Mouse (Mus musculus) liver, adult 2 months (tissue): ENCODE data around the gene Sipa1l1. TPM values are rescaled to one million over a fixed set of nuclear protein-coding genes. Genes with fewer than 3 reads are reported as not detected.

ENCODE experiments used
- DNase-seq: peaks from one replicate; pipeline ENCODE4 v3.0.0-alpha.2; 2011; ENCODE audit warnings: low read depth, low spot score; ENCODE audit errors: extremely low read depth
- H3K27ac ChIP-seq: fragments of 200-500 bp; replicated peaks from 2 replicates; pipeline ENCODE4 v1.5.1; 2012; ENCODE audit warnings: low read depth, mild to moderate bottlenecking, control low read depth, inconsistent platforms, low read length; ENCODE audit not compliant: insufficient read depth
- H3K27me3 ChIP-seq: fragments of 200-500 bp; 2 replicates; pipeline ENCODE4 v1.6.1; 2012; ENCODE audit warnings: mild to moderate bottlenecking, moderate library complexity, low read length, inconsistent platforms; ENCODE audit not compliant: control insufficient read depth, insufficient read depth
- H3K36me3 ChIP-seq: fragments of 200-500 bp; 2 replicates; pipeline ENCODE4 v1.6.1; 2012; ENCODE audit warnings: low read length, inconsistent platforms; ENCODE audit not compliant: control insufficient read depth, insufficient read depth
- H3K4me1 ChIP-seq: fragments of 200-500 bp; 2 replicates; pipeline ENCODE4 v1.6.1; 2011; ENCODE audit warnings: low read length; ENCODE audit not compliant: control insufficient read depth, insufficient read depth
- H3K4me3 ChIP-seq: fragments of 200-500 bp; 2 replicates; pipeline ENCODE4 v1.5.1; 2011; ENCODE audit warnings: low read depth, mild to moderate bottlenecking, control low read depth, low read length, moderate library complexity; ENCODE audit not compliant: insufficient read depth
- H3K79me2 ChIP-seq: fragments of 200-500 bp; 2 replicates; pipeline ENCODE4 v1.6.1; 2012; ENCODE audit warnings: inconsistent platforms, mild to moderate bottlenecking, low read length, moderate library complexity; ENCODE audit not compliant: control insufficient read depth, insufficient read depth
- H3K9ac ChIP-seq: fragments of 200-500 bp; 2 replicates; pipeline ENCODE4 v1.6.1; 2012; ENCODE audit warnings: low read depth, mild to moderate bottlenecking, control low read depth, inconsistent platforms, low read length
- CTCF ChIP-seq: fragments of 200-500 bp; IDR thresholded peaks from 2 replicates; pipeline ENCODE4 v1.5.1; 2011; ENCODE audit warnings: low read depth, low read length, control low read depth
- POLR2A ChIP-seq: fragments of 200-500 bp; IDR thresholded peaks from 2 replicates; pipeline ENCODE4 v1.6.1; 2011; ENCODE audit warnings: low read length, control low read depth; ENCODE audit not compliant: insufficient read depth; ENCODE audit errors: extremely low read depth
- WGBS: fragments of 180-500 bp; shearing (Covaris S2); methylation state at CpG from one replicate; pipeline ENCODE4 v1.1.7; 2018; 5-methylcytosine and 5-hydroxymethylcytosine counted together
- polyA plus RNA-seq: library from polyadenylated mRNA; depleted of rRNA; stranded (reverse); fragments of >200 nt; gene quantifications from 2 replicates; pipeline ENCODE4 v1.2.3, GENCODE M21; 2012
- total RNA-seq: library from RNA; depleted of rRNA; stranded (reverse); fragments of >200 nt; gene quantifications from 2 replicates; pipeline ENCODE4 v1.2.3, GENCODE M21; 2014

The Sipa1l1 gene
- total and polyA plus RNA-seq, 2 experiments: 10.3 to 13.7 TPM

GRCm38 (mm10) chr12:82143371-82143770, 25.7 kb upstream of the Sipa1l1 start:
- Histone ChIP-seq H3K36me3 (no peaks in the 10 kb centered on the region), H3K27ac (no peak overlapping the region), H3K4me3 (no peak overlapping the region), H3K4me1 (no peaks in the 10 kb centered on the region), H3K79me2 (no peaks in the 10 kb centered on the region), H3K9ac (no peak overlapping the region), H3K27me3 (no peaks in the 10 kb centered on the region)
- DNase-seq: no peak
- TF ChIP-seq POLR2A (no peak), CTCF (no peak)
- 87% methylated on average over 3 of the region's 3 CpGs for WGBS

GRCm38 (mm10) chr12:82145173-82145572, 23.9 kb upstream of the Sipa1l1 start:
- no peaks in the 10 kb centered on the region for H3K27me3 ChIP-seq
- TF ChIP-seq POLR2A (no peak), CTCF (no peak)
- H3K36me3 ChIP-seq: no peaks in the 10 kb centered on the region
- no peak overlapping the region for H3K9ac ChIP-seq
- no peak for DNase-seq
- no peaks in the 10 kb centered on the region for H3K79me2 ChIP-seq
- H3K4me1 ChIP-seq: no peaks in the 10 kb centered on the region
- H3K27ac ChIP-seq: no peak overlapping the region
- H3K4me3 ChIP-seq: no peak overlapping the region

- H3K27me3 ChIP-seq: no peaks in the 10 kb centered on the region
- no peak overlapping the region for H3K27ac ChIP-seq
- no peak overlapping the region for H3K9ac ChIP-seq
- DNase-seq: no peak
- no peaks in the 10 kb centered on the region for H3K79me2 ChIP-seq
- H3K4me3 ChIP-seq: no peak overlapping the region
- TF ChIP-seq POLR2A (no peak), CTCF (no peak)
- WGBS: 84% methylated on average over 12 of the region's 12 CpGs
- H3K36me3 ChIP-seq: no peaks in the 10 kb centered on the region
- no peaks in the 10 kb centered on the region for H3K4me1 ChIP-seq
Measured at GRCm38 (mm10) chr12:82147021-82147693, 22.0 kb upstream of the Sipa1l1 start.

- DNase-seq: peak; percentile 6
- no peak overlapping the region for H3K4me3 ChIP-seq
- no peaks in the 10 kb centered on the region for H3K79me2 ChIP-seq
- H3K27me3 ChIP-seq: no peaks in the 10 kb centered on the region
- no peak overlapping the region for H3K27ac ChIP-seq
- WGBS: 80% methylated on average over 8 of the region's 8 CpGs
- TF ChIP-seq CTCF (no peak), POLR2A (no peak)
- H3K4me1 ChIP-seq: no peaks in the 10 kb centered on the region
- H3K9ac ChIP-seq: no peak overlapping the region
- H3K36me3 ChIP-seq: no peaks in the 10 kb centered on the region
Measured at GRCm38 (mm10) chr12:82148328-82148930, 20.7 kb upstream of the Sipa1l1 start.

GRCm38 (mm10) chr12:82151019-82151418, 18.1 kb upstream of the Sipa1l1 start:
- H3K79me2 ChIP-seq: no peaks in the 10 kb centered on the region
- H3K9ac ChIP-seq: no peak overlapping the region
- no peaks in the 10 kb centered on the region for H3K27me3 ChIP-seq
- H3K36me3 ChIP-seq: no peaks in the 10 kb centered on the region
- no peak for DNase-seq
- H3K4me3 ChIP-seq: no peak overlapping the region
- WGBS: 80% methylated on average over 2 of the region's 2 CpGs
- no peaks in the 10 kb centered on the region for H3K4me1 ChIP-seq
- no peak overlapping the region for H3K27ac ChIP-seq
- TF ChIP-seq POLR2A (no peak), CTCF (no peak)

GRCm38 (mm10) chr12:82154527-82154926, 14.6 kb upstream of the Sipa1l1 start:
- no peaks in the 10 kb centered on the region for H3K27me3 ChIP-seq
- TF ChIP-seq POLR2A: no peak
- TF ChIP-seq CTCF: no peak
- H3K36me3 ChIP-seq: no peaks in the 10 kb centered on the region
- no peak overlapping the region for H3K4me3 ChIP-seq
- H3K4me1 ChIP-seq: no peaks in the 10 kb centered on the region
- no peak for DNase-seq
- no peak overlapping the region for H3K27ac ChIP-seq
- 83% methylated on average over 4 of the region's 4 CpGs for WGBS
- H3K9ac ChIP-seq: no peak overlapping the region
- H3K79me2 ChIP-seq: no peaks in the 10 kb centered on the region
